Mouse (Mus musculus) frontal cortex, postnatal 14 days (tissue): Measurements from ENCODE around the gene 1110032F04Rik.

Experiments used
- DNase-seq, 2 experiments: peaks; one replicate each; pipeline ENCODE4 v3.0.0; 2022; ENCODE audit warnings: low spot score in 2 of 2

Gene 1110032F04Rik

GRCm38 (mm10) chr3:68907509-68907908 is 38.1 kb downstream of the 1110032F04Rik start:
- no peak for DNase-seq
